Mouse (Mus musculus) stomach, adult 2 months (tissue): ENCODE data around the gene Gtf2a2. TPM values are rescaled to one million over a fixed set of nuclear protein-coding genes. Genes with fewer than 3 reads are reported as not detected.

Experiments
- polyA plus RNA-seq: library from polyadenylated mRNA; depleted of rRNA; stranded (reverse); fragments of >200 nt; gene quantifications from 2 replicates; pipeline ENCODE4 v1.2.3, GENCODE M21; 2012; rRNA removed

Gtf2a2 gene
- 3.9 and 4.0 TPM in 2 replicates for polyA plus RNA-seq

DNA sequence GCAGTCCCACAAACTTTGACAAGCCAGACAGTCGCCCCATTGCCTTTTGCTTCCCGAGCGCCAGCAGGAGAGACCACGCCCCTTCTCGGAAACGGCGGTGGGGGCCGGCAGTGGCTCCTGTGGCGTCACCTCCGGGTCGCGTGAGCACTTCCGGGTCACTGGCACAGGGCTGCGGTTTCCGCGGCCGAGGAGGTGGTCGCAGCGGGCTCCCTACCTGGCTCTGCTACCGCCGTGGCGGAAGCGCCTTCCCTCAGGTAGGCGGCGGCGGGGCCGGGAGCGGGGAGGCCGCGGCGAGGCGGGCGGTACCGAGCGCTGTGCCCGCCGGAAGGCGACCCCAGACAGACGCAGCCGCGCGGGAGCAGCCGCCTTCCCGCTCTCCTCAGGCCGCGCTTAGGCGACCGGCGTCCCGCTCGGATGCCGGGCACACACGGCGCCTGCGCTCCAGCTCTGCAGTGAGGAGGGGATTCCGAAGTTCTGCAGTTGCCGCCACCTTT is at the start of gene Gtf2a2:
Gene Gtf2a2, plus strand, starts transcription at position 143 of the 494 bp plus-strand sequence.

DNA sequence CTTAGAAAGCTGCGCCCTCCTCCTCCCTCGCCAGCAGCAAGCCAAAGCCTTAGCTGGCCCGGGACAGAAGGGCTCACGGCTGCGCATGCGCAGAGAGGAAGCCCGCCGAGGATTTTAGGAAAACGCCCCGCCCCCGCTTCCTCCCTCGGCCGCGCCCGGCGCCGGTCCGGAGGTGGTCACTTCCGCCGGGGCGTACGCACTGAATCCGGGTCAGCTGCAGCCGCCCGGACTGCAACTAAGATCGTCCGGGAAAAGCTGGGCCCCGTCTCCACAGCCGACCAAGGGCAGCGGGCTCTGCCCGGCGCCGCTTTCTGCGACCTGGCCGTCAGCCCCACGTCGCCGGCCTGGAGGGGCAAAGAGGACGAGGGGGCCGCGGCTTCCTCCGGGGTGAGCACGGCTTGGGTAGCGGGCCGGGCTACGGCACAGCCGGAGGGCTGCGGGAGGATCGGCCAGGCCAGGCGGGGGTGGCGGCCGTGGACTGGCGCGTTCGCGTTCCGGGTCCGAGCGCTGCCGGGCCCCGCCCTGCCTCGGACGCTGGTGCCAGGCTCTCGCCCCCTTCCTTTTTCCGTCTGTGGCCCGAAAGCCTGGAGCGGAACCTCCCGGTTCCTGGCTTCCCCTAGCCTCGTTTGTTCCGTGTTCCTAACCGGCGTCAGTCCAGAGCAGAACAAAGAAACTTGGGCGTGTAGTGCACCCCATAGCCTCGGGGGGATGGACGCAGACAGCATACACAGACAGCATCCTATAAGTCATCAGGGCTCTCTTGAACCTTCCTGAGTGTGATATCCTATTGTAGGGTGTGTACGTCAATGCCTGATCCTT is 22.8 kb upstream of the Gtf2a2 start, which contains the start of gene Bnip2:
Gene Bnip2, plus strand, starts transcription at position 164 of the 819 bp plus-strand sequence.

GRCm38 (mm10) chr9:70037988-70038387 is 25.6 kb downstream of the Gtf2a2 start, which contains the start of gene Gcnt3:
Gene Gcnt3 (minus strand): TSS chr9:70038088.

Other genes starting within 250 kb of the Gtf2a2 start
- gene Bnip2, start 23.1 kb upstream of the Gtf2a2 start, polyA plus RNA-seq, result 5.1 and 5.5 TPM in 2 replicates
- gene Gcnt3, start 25.5 kb downstream of the Gtf2a2 start, polyA plus RNA-seq, result 12.4 and 20.1 TPM in 2 replicates
- 0.24 and 0.31 TPM in 2 replicates for gene Fam81a, start 130.0 kb downstream of the Gtf2a2 start, polyA plus RNA-seq
- gene Myo1e, start 194.8 kb downstream of the Gtf2a2 start, polyA plus RNA-seq, result 5.0 and 6.4 TPM in 2 replicates